Mouse (Mus musculus): ENCODE data around the gene Tbx2. TPM values are rescaled to one million over a fixed set of nuclear protein-coding genes. Genes with fewer than 3 reads are reported as not detected.

The Tbx2 gene
- polyA plus RNA-seq, 1 experiment from 2014 or later, result 0.65 TPM

DNA sequence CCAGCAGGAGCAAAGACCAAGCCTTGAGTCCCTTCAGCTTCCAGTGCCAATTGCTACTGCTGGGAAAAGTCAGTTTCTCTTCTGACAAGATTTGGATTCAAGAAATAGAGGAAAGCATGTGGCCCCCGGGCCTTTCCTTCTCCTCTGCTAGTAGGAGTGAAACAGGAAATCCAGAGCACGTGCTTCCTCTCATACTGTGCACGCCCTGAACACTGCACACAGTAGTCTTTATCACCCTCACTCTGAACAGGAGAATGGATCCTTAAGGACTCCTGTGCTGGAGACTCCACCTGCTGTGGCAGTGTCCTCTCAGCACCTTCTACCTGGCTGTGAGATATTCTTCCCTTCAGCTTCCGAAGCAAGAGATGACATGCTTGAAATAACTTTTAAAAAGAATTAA is 21.1 kb upstream of the Tbx2 start:
- Histone ChIP-seq H3K36me3 (no peaks in the 10 kb centered on the region), H3K27me3 (peaks cover 30% of the 10 kb centered on the region; the same call in 1 of the 2 replicates), H3K9ac (replicated peaks) (no peak overlapping the region), H3K4me1 (0 out of 2 replicates have a peak, but pooled peaks cover 2% of the 10 kb centered on the region), H3K4me3 (no peak overlapping the region), H3K27ac (replicated peaks) (no peak overlapping the region), H3K9me3 (no peaks in the 10 kb centered on the region), H3K4me2 (replicated peaks) (no peak overlapping the region)
- WGBS, result 77% methylated on average over 4 of the region's 4 CpGs
- no peak for ATAC-seq (ENCODE audit: low FRiP score, low read depth)

GRCm38 (mm10) chr11:85811676-85812075 is 20.7 kb upstream of the Tbx2 start:
- ATAC-seq (ENCODE audit: low FRiP score, low read depth), result no peak
- Histone ChIP-seq H3K4me1 (0 out of 2 replicates have a peak, but pooled peaks cover 2% of the 10 kb centered on the region), H3K27ac (replicated peaks) (no peak overlapping the region), H3K9me3 (no peaks in the 10 kb centered on the region), H3K4me3 (no peak overlapping the region), H3K4me2 (replicated peaks) (no peak overlapping the region), H3K36me3 (no peaks in the 10 kb centered on the region), H3K9ac (replicated peaks) (no peak overlapping the region), H3K27me3 (peaks cover 34% of the 10 kb centered on the region; the same call in 1 of the 2 replicates)
- WGBS, result 93% methylated on average over 5 of the region's 5 CpGs

DNA sequence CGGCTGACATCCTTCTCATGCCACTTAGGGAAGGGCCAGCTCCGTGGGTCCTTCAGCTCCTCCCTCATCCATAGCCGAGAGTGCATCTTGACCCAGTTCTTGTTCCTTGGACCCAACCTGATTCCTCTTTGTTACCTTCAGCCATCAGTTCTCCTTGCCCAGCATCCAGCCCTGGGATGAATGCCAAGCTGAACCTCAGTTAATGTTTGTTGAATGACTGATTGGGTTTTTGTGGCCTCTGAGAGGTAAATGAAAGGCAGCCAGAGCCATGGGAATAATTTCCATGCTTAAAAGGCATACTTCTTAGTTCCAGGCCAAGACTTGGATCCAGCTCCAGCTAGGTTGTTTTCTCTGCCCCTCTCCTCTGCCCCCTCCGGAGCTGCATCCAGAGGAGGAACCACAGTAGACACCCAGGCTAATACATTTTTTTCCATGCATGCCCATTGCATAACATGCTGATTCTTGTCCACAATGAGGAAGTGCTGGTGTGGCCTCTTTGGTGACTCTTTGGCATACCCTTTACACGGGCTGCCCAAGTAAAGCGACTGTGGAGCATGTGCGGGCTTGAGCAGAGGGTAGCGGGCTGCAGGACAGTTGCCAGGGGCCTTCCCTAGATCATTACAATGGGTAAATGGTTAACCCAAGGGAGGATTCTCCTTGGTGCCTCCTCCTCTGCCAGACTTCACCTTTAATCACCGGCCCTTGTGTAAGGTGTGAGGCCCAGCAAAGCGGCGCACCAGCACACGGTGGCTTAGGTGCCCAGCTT is 20.0 kb upstream of the Tbx2 start:
- no peak for ATAC-seq (ENCODE audit: low FRiP score, low read depth)
- H3K27me3 ChIP-seq, result peaks cover 35% of the 10 kb centered on the region; the same call in 1 of the 2 replicates
- 90% methylated on average over 12 of the region's 12 CpGs for WGBS

GRCm38 (mm10) chr11:85814678-85815077 is 17.7 kb upstream of the Tbx2 start:
- no peak overlapping the region for H3K4me2 ChIP-seq (replicated peaks)
- H3K36me3 ChIP-seq, result no peaks in the 10 kb centered on the region
- H3K27ac ChIP-seq (replicated peaks), result no peak overlapping the region
- 0 out of 2 replicates have a peak, but pooled peaks cover 2% of the 10 kb centered on the region for H3K4me1 ChIP-seq
- H3K9ac ChIP-seq (replicated peaks), result no peak overlapping the region
- ATAC-seq (ENCODE audit: low FRiP score, low read depth), result no peak
- H3K9me3 ChIP-seq, result no peaks in the 10 kb centered on the region
- H3K4me3 ChIP-seq, result no peak overlapping the region
- 54% methylated on average over 4 of the region's 4 CpGs for WGBS
- peaks cover 47% of the 10 kb centered on the region for H3K27me3 ChIP-seq

More for the DNA sequence above, 20.0 kb upstream of the Tbx2 start:
- Histone ChIP-seq H3K27ac (replicated peaks) (no peak overlapping the region), H3K4me1 (0 out of 2 replicates have a peak, but pooled peaks cover 2% of the 10 kb centered on the region), H3K9ac (replicated peaks) (no peak overlapping the region), H3K36me3 (no peaks in the 10 kb centered on the region), H3K9me3 (no peaks in the 10 kb centered on the region), H3K4me3 (no peak overlapping the region), H3K4me2 (replicated peaks) (no peak overlapping the region)

DNA sequence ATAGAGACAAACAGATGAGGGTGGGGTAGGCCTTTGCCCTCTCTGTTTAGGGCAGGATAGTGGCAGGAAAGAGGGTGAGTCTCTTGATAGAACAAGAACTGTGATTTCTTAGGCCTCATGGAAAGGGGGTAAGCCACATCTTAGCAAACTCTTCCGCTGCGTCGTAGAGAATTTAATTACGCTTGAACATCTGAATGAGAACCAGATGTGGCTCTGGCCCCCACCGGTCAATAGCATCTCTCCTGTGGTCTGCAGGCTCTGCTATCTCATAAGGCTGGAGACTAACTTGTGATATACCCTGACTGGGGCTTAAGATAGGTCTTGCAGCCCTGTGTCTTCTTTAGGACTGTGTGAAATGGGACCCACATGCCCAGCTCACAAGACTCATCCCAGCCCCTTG is 15.9 kb upstream of the Tbx2 start:
- Histone ChIP-seq H3K9me3 (no peaks in the 10 kb centered on the region), H3K4me2 (replicated peaks) (no peak overlapping the region), H3K4me1 (0 out of 2 replicates have a peak, but pooled peaks cover 2% of the 10 kb centered on the region), H3K9ac (replicated peaks) (no peak overlapping the region), H3K4me3 (no peak overlapping the region), H3K27ac (replicated peaks) (no peak overlapping the region), H3K27me3 (peaks cover 49% of the 10 kb centered on the region), H3K36me3 (no peaks in the 10 kb centered on the region)
- no peak for ATAC-seq (ENCODE audit: low FRiP score, low read depth)
- 62% methylated on average over 5 of the region's 5 CpGs for WGBS

- H3K9me3 ChIP-seq, result no peaks in the 10 kb centered on the region
- WGBS, result 83% methylated on average over 3 of the region's 3 CpGs
- H3K27me3 ChIP-seq, result peaks cover 53% of the 10 kb centered on the region
- no peak overlapping the region for H3K9ac ChIP-seq (replicated peaks)
- H3K4me2 ChIP-seq (replicated peaks), result no peak overlapping the region
- H3K4me1 ChIP-seq, result 0 out of 2 replicates have a peak, but pooled peaks cover 2% of the 10 kb centered on the region
- no peaks in the 10 kb centered on the region for H3K36me3 ChIP-seq
- ATAC-seq (ENCODE audit: low FRiP score, low read depth), result no peak
- H3K4me3 ChIP-seq, result no peak overlapping the region
- H3K27ac ChIP-seq (replicated peaks), result no peak overlapping the region
Measured at GRCm38 (mm10) chr11:85818401-85818800, 13.9 kb upstream of the Tbx2 start.

- Histone ChIP-seq H3K4me3 (no peak overlapping the region), H3K27ac (replicated peaks) (no peak overlapping the region), H3K9ac (replicated peaks) (no peak overlapping the region), H3K9me3 (no peaks in the 10 kb centered on the region), H3K4me2 (replicated peaks) (no peak overlapping the region), H3K36me3 (no peaks in the 10 kb centered on the region), H3K27me3 (peaks cover 69% of the 10 kb centered on the region), H3K4me1 (no peaks in the 10 kb centered on the region)
- no peak for ATAC-seq (ENCODE audit: low FRiP score, low read depth)
- 88% methylated on average over 3 of the region's 3 CpGs for WGBS
Measured at GRCm38 (mm10) chr11:85820959-85821358, 11.4 kb upstream of the Tbx2 start.

- no peak overlapping the region for H3K4me3 ChIP-seq
- 79% methylated on average over 9 of the region's 9 CpGs for WGBS
- H3K9me3 ChIP-seq, result no peaks in the 10 kb centered on the region
- no peaks in the 10 kb centered on the region for H3K36me3 ChIP-seq
- no peaks in the 10 kb centered on the region for H3K4me1 ChIP-seq
- peaks cover 70% of the 10 kb centered on the region for H3K27me3 ChIP-seq
- H3K9ac ChIP-seq (replicated peaks), result no peak overlapping the region
- no peak overlapping the region for H3K4me2 ChIP-seq (replicated peaks)
- no peak overlapping the region for H3K27ac ChIP-seq (replicated peaks)
- no peak for ATAC-seq (ENCODE audit: low FRiP score, low read depth)
Measured at GRCm38 (mm10) chr11:85821659-85822058, 10.7 kb upstream of the Tbx2 start.

GRCm38 (mm10) chr11:85823181-85823580 is 9.2 kb upstream of the Tbx2 start:
- H3K27ac ChIP-seq (replicated peaks), result no peak overlapping the region
- H3K27me3 ChIP-seq, result peaks cover 84% of the 10 kb centered on the region
- H3K9me3 ChIP-seq, result no peaks in the 10 kb centered on the region
- H3K4me1 ChIP-seq, result peaks cover 6% of the 10 kb centered on the region; the same call in 1 of the 2 replicates
- ATAC-seq (ENCODE audit: low FRiP score, low read depth), result no peak
- H3K36me3 ChIP-seq, result no peaks in the 10 kb centered on the region
- 8% methylated on average over 6 of the region's 6 CpGs for WGBS
- no peak overlapping the region for H3K9ac ChIP-seq (replicated peaks)
- no peak overlapping the region for H3K4me2 ChIP-seq (replicated peaks)
- no peak overlapping the region for H3K4me3 ChIP-seq

DNA sequence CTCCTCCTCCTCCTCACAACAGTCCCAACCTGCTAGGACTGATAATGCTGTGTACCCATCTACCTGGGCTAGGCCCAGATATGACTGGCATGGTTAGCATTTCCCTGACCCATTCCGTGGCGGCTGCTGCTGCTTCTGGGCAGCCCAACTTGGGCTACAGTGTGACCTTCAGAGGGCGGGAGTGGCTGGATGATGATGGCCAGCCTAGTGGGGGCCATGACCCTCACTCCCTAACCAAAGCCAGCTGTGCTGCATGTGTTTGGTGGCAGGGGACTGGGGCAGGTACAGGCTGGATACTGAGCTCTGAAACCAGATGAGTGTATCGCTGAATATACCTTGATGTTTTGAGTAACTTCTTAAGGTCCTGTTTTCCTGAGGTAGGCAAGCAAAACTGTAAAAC is 8.6 kb upstream of the Tbx2 start:
- 85% methylated on average over 4 of the region's 4 CpGs for WGBS
- H3K4me1 ChIP-seq, result peaks cover 6% of the 10 kb centered on the region; the same call in 1 of the 2 replicates
- no peak overlapping the region for H3K9ac ChIP-seq (replicated peaks)
- H3K9me3 ChIP-seq, result no peaks in the 10 kb centered on the region
- H3K36me3 ChIP-seq, result no peaks in the 10 kb centered on the region
- no peak overlapping the region for H3K27ac ChIP-seq (replicated peaks)
- H3K4me2 ChIP-seq (replicated peaks), result no peak overlapping the region
- H3K4me3 ChIP-seq, result no peak overlapping the region
- peaks cover 84% of the 10 kb centered on the region for H3K27me3 ChIP-seq
- ATAC-seq (ENCODE audit: low FRiP score, low read depth), result no peak

- ATAC-seq (ENCODE audit: low FRiP score, low read depth), result no peak
- Histone ChIP-seq H3K9me3 (no peaks in the 10 kb centered on the region), H3K4me1 (peaks cover 17% of the 10 kb centered on the region), H3K4me2 (replicated peaks) (no peak overlapping the region), H3K27ac (replicated peaks) (no peak overlapping the region), H3K36me3 (no peaks in the 10 kb centered on the region), H3K9ac (replicated peaks) (no peak overlapping the region), H3K4me3 (no peak overlapping the region), H3K27me3 (peaks cover 91% of the 10 kb centered on the region)
- WGBS, result 76% methylated on average over 9 of the region's 10 CpGs
Measured at GRCm38 (mm10) chr11:85825031-85825430, 7.3 kb upstream of the Tbx2 start.

- ATAC-seq (ENCODE audit: low FRiP score, low read depth), result no peak
- 92% methylated on average over 7 of the region's 7 CpGs for WGBS
- Histone ChIP-seq H3K27ac (replicated peaks) (no peak overlapping the region), H3K9me3 (no peaks in the 10 kb centered on the region), H3K4me2 (replicated peaks) (no peak overlapping the region), H3K4me1 (peaks cover 22% of the 10 kb centered on the region), H3K36me3 (no peaks in the 10 kb centered on the region), H3K9ac (replicated peaks) (no peak overlapping the region), H3K27me3 (peaks cover 95% of the 10 kb centered on the region), H3K4me3 (no peak overlapping the region)
Measured at GRCm38 (mm10) chr11:85825823-85826222, 6.5 kb upstream of the Tbx2 start.

All from midbrain, embryonic 12.5 days (tissue).